Comparison of ENCODE assay signal across 9 mouse cellular contexts in the genomic region with DNA sequence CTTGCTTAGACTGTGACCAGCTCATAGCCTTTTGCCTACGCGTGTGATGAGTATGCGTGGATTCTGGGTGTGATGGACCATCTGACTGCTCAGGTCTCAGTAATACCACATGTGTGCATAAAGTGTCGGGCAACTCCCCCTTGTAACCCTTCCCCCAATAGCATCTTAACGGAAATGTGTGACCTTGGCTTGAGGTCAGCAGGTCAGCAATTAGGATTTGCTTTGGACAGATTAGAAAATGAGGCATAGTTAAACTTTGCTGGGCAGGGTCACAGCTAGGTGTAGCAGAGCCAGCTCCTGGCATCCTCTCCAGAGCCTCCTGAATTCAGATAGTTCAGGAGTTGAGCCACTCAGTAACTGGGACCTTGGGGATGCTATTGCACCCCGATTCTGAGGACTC. TPM values are rescaled to one million over a fixed set of nuclear protein-coding genes. Genes with fewer than 3 reads are reported as not detected.
DNase-seq lines count a peak whose midpoint lies in the region; ATAC-seq and TF ChIP-seq lines count a peak whose summit lies in the region.
"Had no signal": no experiment of that assay in that cellular context is flagged by ENCODE, and none has a peak within 500 bp of the region (broad histone marks: within the 10 kb centered on the region; RNA-seq: fewer than 3 reads in every experiment).

No protein-coding gene starts in this region.

- WGBS in heart, embryonic 14.5 days: 83% methylated on average over 6 of the region's 6 CpGs
- 85% methylated on average over 6 of the region's 6 CpGs for WGBS in midbrain, embryonic 14.5 days
- WGBS in midbrain, embryonic 11.5 days: 82% methylated on average over 6 of the region's 6 CpGs
- 63% methylated on average over 6 of the region's 6 CpGs for WGBS in embryonic facial prominence, embryonic 13.5 days

- 0 out of 2 replicates have a peak, but pooled peaks cover 3% of the 10 kb centered on the region for H3K9me3 ChIP-seq in heart, embryonic 14.5 days (ENCODE audit: control insufficient read depth, low read length)
- H3K9me3 ChIP-seq in midbrain, embryonic 14.5 days (ENCODE audit: control insufficient read depth, low read length): no peaks in the 10 kb centered on the region
- H3K9me3 ChIP-seq in midbrain, embryonic 11.5 days (ENCODE audit: control insufficient read depth, low read length): 0 out of 2 replicates have a peak, but pooled peaks cover 2% of the 10 kb centered on the region
- peaks cover 4% of the 10 kb centered on the region; the same call in 1 of the 2 replicates for H3K9me3 ChIP-seq in embryonic facial prominence, embryonic 13.5 days
- H3K9me3 ChIP-seq: intestine, embryonic 15.5 days had no signal

- 0 out of 2 replicates have a peak overlapping the region, but pooled peaks have one; percentile 92 for H3K9ac ChIP-seq in heart, embryonic 14.5 days (ENCODE audit: low read length)
- H3K9ac ChIP-seq in midbrain, embryonic 14.5 days (replicated peaks; ENCODE audit: low read length): no peak overlapping the region
- no peak overlapping the region for H3K9ac ChIP-seq in midbrain, embryonic 11.5 days (ENCODE audit: low read length)
- no peak overlapping the region for H3K9ac ChIP-seq in embryonic facial prominence, embryonic 13.5 days

- peaks cover 4% of the 10 kb centered on the region for H3K27me3 ChIP-seq in heart, embryonic 14.5 days (ENCODE audit: control insufficient read depth, insufficient read depth, low read length)
- H3K27me3 ChIP-seq in midbrain, embryonic 14.5 days (ENCODE audit: control insufficient read depth, insufficient read depth, low read length): no peaks in the 10 kb centered on the region; the same call in none of the 2 replicates
- H3K27me3 ChIP-seq in midbrain, embryonic 11.5 days (ENCODE audit: control insufficient read depth, insufficient read depth, low read length): no peaks in the 10 kb centered on the region; the same call in 1 of the 2 replicates
- H3K27me3 ChIP-seq in embryonic facial prominence, embryonic 13.5 days: peaks cover 13% of the 10 kb centered on the region; the same call in 1 of the 2 replicates
- no peaks in the 10 kb centered on the region for H3K27me3 ChIP-seq in myocyte (ENCODE audit: control insufficient read depth, insufficient read depth, insufficient read length)
- H3K27me3 ChIP-seq: intestine, embryonic 15.5 days had no signal

- H3K27ac ChIP-seq in heart, embryonic 14.5 days (replicated peaks in 1 of 2; ENCODE audit: control insufficient read depth in 1 of 2, insufficient read depth in 1 of 2, low read depth in 2 of 2, low read length in 2 of 2): no peak overlapping the region
- H3K27ac ChIP-seq in midbrain, embryonic 14.5 days (replicated peaks; ENCODE audit: low read depth, low read length): no peak overlapping the region
- no peak overlapping the region for H3K27ac ChIP-seq in midbrain, embryonic 11.5 days (ENCODE audit: low read depth, low read length)
- H3K27ac ChIP-seq in embryonic facial prominence, embryonic 13.5 days: no peak overlapping the region

- TF ChIP-seq POLR2A in myocyte (IDR thresholded peaks at IDR 0.05; ENCODE audit: insufficient read length, low read depth): no peak

- H3ac ChIP-seq in myocyte (ENCODE audit: control insufficient read depth, insufficient read length): no peak overlapping the region

- intact Hi-C loops in heart, postnatal 10 days (cut with DNase I): loop anchor here (1.0 to 2.0 kb wide), 2 partner anchors 44 to 227 kb away; no protein-coding TSS in a partner anchor

- ATAC-seq in heart, embryonic 14.5 days (ENCODE audit: insufficient number of reproducible peaks, insufficient read depth, low FRiP score, low read depth): no peak
- no peak for ATAC-seq in midbrain, embryonic 14.5 days (ENCODE audit: low FRiP score, low TSS enrichment)
- ATAC-seq in midbrain, embryonic 11.5 days (ENCODE audit: low FRiP score): no peak
- ATAC-seq in embryonic facial prominence, embryonic 13.5 days (ENCODE audit: insufficient number of reproducible peaks, insufficient read depth, low FRiP score, low TSS enrichment, low read depth): no peak

- no peak for DNase-seq in heart, postnatal 10 days
- no peak for DNase-seq in midbrain, embryonic 14.5 days
- no peak for DNase-seq in midbrain, embryonic 11.5 days (ENCODE audit: low spot score, missing footprints)
- DNase-seq in ovary, postnatal 10 days (ENCODE audit: low spot score): no peak
- DNase-seq: right cerebral cortex, adult 18-20 months had no signal

- H3K4me1 ChIP-seq in heart, embryonic 14.5 days (ENCODE audit: control insufficient read depth in 2 of 2, insufficient read depth in 2 of 2, low read length in 2 of 2): peaks cover 10 to 24% of the 10 kb centered on the region in 2 experiments
- H3K4me1 ChIP-seq in midbrain, embryonic 14.5 days (ENCODE audit: control insufficient read depth, insufficient read depth, low read length): peaks cover 20% of the 10 kb centered on the region
- peaks cover 16% of the 10 kb centered on the region for H3K4me1 ChIP-seq in midbrain, embryonic 11.5 days (ENCODE audit: control insufficient read depth, insufficient read depth, low read length)
- peaks cover 41% of the 10 kb centered on the region for H3K4me1 ChIP-seq in embryonic facial prominence, embryonic 13.5 days

- H3K36me3 ChIP-seq in heart, embryonic 14.5 days (ENCODE audit: control insufficient read depth, insufficient read depth, low read length): no peaks in the 10 kb centered on the region
- H3K36me3 ChIP-seq in midbrain, embryonic 14.5 days (ENCODE audit: control insufficient read depth, insufficient read depth, low read length): no peaks in the 10 kb centered on the region
- no peaks in the 10 kb centered on the region for H3K36me3 ChIP-seq in midbrain, embryonic 11.5 days (ENCODE audit: control insufficient read depth, insufficient read depth, low read length)
- no peaks in the 10 kb centered on the region for H3K36me3 ChIP-seq in embryonic facial prominence, embryonic 13.5 days
- no peaks in the 10 kb centered on the region for H3K36me3 ChIP-seq in myocyte (ENCODE audit: control insufficient read depth, insufficient read depth)
- H3K36me3 ChIP-seq: intestine, embryonic 15.5 days had no signal

- H3K4me2 ChIP-seq in heart, embryonic 14.5 days (ENCODE audit: low read length): peak overlapping the region; percentile 91; the same call in 1 of the 2 replicates
- H3K4me2 ChIP-seq in midbrain, embryonic 14.5 days (ENCODE audit: low read length): 0 out of 2 replicates have a peak overlapping the region, but pooled peaks have one; percentile 70
- H3K4me2 ChIP-seq in midbrain, embryonic 11.5 days: no peak overlapping the region
- peak overlapping the region; percentile 73; the same call in 1 of the 2 replicates for H3K4me2 ChIP-seq in embryonic facial prominence, embryonic 13.5 days
- no peak overlapping the region for H3K4me2 ChIP-seq in myocyte (ENCODE audit: low read depth)

- no peak overlapping the region for H3K4me3 ChIP-seq in heart, embryonic 14.5 days (ENCODE audit: control insufficient read depth in 1 of 2, insufficient read depth in 1 of 2, low read depth in 1 of 2, low read length in 2 of 2)
- no peak overlapping the region for H3K4me3 ChIP-seq in midbrain, embryonic 14.5 days (replicated peaks; ENCODE audit: low read depth, low read length)
- H3K4me3 ChIP-seq in midbrain, embryonic 11.5 days (ENCODE audit: low read depth, low read length): no peak overlapping the region
- H3K4me3 ChIP-seq in embryonic facial prominence, embryonic 13.5 days: no peak overlapping the region
- peak overlapping the region; percentile 60 for H3K4me3 ChIP-seq in myocyte

- peaks cover 29% of the 10 kb centered on the region for H3K79me2 ChIP-seq in myocyte (ENCODE audit: control insufficient read depth, insufficient read depth)

TF ChIP-seq in myocyte, 11 proteins besides CTCF, POLR2A, EP300 and RAD21:
- TF ChIP-seq POLR2AphosphoS2 (IDR thresholded peaks at IDR 0.05; ENCODE audit: insufficient read length, low read depth) (no peak), E2F4 (IDR thresholded peaks at IDR 0.05; ENCODE audit: insufficient read depth) (no peak), MAX (IDR thresholded peaks at IDR 0.05; ENCODE audit: low read depth) (no peak), CEBPB (IDR thresholded peaks at IDR 0.05; ENCODE audit: insufficient read depth, poor library complexity, severe bottlenecking) (no peak), MYOD1 (IDR thresholded peaks at IDR 0.05; ENCODE audit: control insufficient read depth in 1 of 3, insufficient read length in 2 of 3, low read depth in 2 of 3) (no peak), SRF (IDR thresholded peaks at IDR 0.05; ENCODE audit: control insufficient read depth, insufficient read length, low read depth) (no peak), REST (IDR thresholded peaks at IDR 0.05; ENCODE audit: insufficient read depth, insufficient read length) (no peak), TCF12 (IDR thresholded peaks at IDR 0.05; ENCODE audit: insufficient read depth, poor library complexity, severe bottlenecking) (no peak)

RNA-seq across cellular contexts. Expression of gene Med13l, which starts 1.6 kb away (rescaled TPM):
- polyA plus RNA-seq in heart, embryonic 14.5 days (2014; fragmentation: Nextera tagmentation; extraction: Ambion mirVana): 9.0 and 9.3 TPM in 2 replicates
- total RNA-seq in heart, postnatal 10 days (2021): 10 to 100 TPM; 33.8 to 41.6 TPM
- 17.0 and 20.5 TPM in 2 replicates for polyA plus RNA-seq in midbrain, embryonic 14.5 days (2014; fragmentation: Nextera tagmentation; extraction: Ambion mirVana)
- 9.0 and 9.8 TPM in 2 replicates for polyA plus RNA-seq in midbrain, embryonic 11.5 days (2014; fragmentation: Nextera tagmentation; extraction: Ambion mirVana)
- polyA plus RNA-seq in embryonic facial prominence, embryonic 13.5 days (2015; fragmentation: Nextera tagmentation; extraction: Ambion mirVana): 16.6 and 19.4 TPM in 2 replicates
- 7.4 TPM for polyA plus RNA-seq in myocyte (2012; fragmentation: generic; extraction: Trizol)

Comparison
In these comparisons a context has a peak if more than half of its experiments do, and no peak if none do; other contexts are left out.
1. H3K4me2 ChIP-seq: peak in heart, embryonic 14.5 days (single experiment), midbrain, embryonic 14.5 days (single experiment) and embryonic facial prominence, embryonic 13.5 days (single experiment); none in midbrain, embryonic 11.5 days (single experiment) and myocyte (single experiment).